Mouse (Mus musculus) liver, embryonic 12.5 days (tissue): ENCODE data around the gene Fbxl14. TPM values are rescaled to one million over a fixed set of nuclear protein-coding genes. Genes with fewer than 3 reads are reported as not detected.
"Not testable (repeated sequence)": the region's sequence is repeated elsewhere in the genome, so short reads cannot be mapped to it uniquely, and the experiment has no call there.

Experiments
- ATAC-seq: fragments of 200-750 bp; cut with Nextera tagmentation; 2 replicates; pipeline ENCODE4 v1.8.0; 2017; ENCODE audit warnings: moderate number of reproducible peaks, mild to moderate bottlenecking, moderate library complexity
- H3K27ac ChIP-seq: fragments of 300-500 bp; sonication (generic); 2 replicates; pipeline ENCODE4 v1.5.1; 2016; ENCODE audit warnings: mild to moderate bottlenecking
- H3K27me3 ChIP-seq: fragments of 300-500 bp; sonication (generic); replicated peaks from 2 replicates; pipeline ENCODE4 v1.6.1; 2016; ENCODE audit warnings: mild to moderate bottlenecking, moderate library complexity
- H3K36me3 ChIP-seq: fragments of 300-500 bp; sonication (generic); 2 replicates; pipeline ENCODE4 v1.6.1; 2016; ENCODE audit warnings: mild to moderate bottlenecking, moderate library complexity
- H3K4me1 ChIP-seq: fragments of 300-500 bp; sonication (generic); 2 replicates; pipeline ENCODE4 v1.6.1; 2016
- H3K4me2 ChIP-seq: fragments of 300-500 bp; sonication (generic); 2 replicates; pipeline ENCODE4 v1.6.1; 2016; ENCODE audit warnings: mild to moderate bottlenecking, moderate library complexity
- H3K4me3 ChIP-seq: fragments of 300-500 bp; sonication (generic); 2 replicates; pipeline ENCODE4 v1.5.1; 2016; ENCODE audit warnings: mild to moderate bottlenecking, moderate library complexity
- H3K9ac ChIP-seq: fragments of 300-500 bp; sonication (generic); 2 replicates; pipeline ENCODE4 v1.6.1; 2016; ENCODE audit warnings: mild to moderate bottlenecking, moderate library complexity
- H3K9me3 ChIP-seq: fragments of 300-500 bp; sonication (generic); replicated peaks from 2 replicates; pipeline ENCODE4 v1.6.1; 2016; ENCODE audit warnings: mild to moderate bottlenecking, moderate library complexity
- WGBS: fragments of 180-500 bp; shearing (Covaris S2); methylation state at CpG from one replicate; pipeline ENCODE4 v1.1.7; 2016; ENCODE audit not compliant: insufficient replicate concordance; 5-methylcytosine and 5-hydroxymethylcytosine counted together
- polyA plus RNA-seq: library from polyadenylated mRNA; unstranded; fragments of >200 nt; fragmentation: Nextera tagmentation; extraction: Ambion mirVana; gene quantifications from 2 replicates; pipeline ENCODE4 v1.2.1, GENCODE M21; 2016

The Fbxl14 gene
- polyA plus RNA-seq, result 3.2 and 3.4 TPM in 2 replicates

DNA sequence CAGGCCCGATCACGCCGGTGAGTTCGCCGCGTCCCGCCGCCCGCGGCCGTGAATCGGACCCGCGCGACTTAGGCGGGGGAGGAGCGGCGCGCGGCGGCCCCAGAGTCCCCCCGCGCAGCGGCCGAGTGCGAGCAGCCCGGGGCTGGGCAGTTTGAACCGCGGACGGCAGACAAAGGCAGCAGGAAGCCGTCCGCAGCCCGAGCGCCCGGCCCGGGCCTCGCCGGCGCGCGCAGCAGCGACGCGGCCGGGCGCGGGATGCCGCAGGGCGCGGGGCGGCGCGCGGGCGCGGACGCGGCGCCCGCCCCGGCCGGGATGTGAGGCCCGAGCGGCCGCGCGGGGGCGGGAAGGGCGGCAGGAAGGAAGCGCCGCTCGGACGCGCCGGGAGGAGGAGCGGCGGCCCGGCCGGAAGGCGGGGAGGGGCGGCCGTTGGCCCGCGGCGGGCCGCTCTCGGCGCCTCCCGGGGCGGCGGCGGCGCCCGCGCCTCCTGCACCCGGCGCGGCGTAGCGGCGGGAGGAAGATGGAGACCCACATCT, at the start of gene Fbxl14:
Gene Fbxl14 (plus strand): TSS at position 326 of the 533 bp plus-strand sequence.
- Histone ChIP-seq H3K27ac (peak within 1 kb of the TSS; percentile 91), H3K36me3 (peaks cover 26% of the 10 kb centered on the region), H3K9me3 (no peaks in the 10 kb centered on the region), H3K27me3 (no peaks in the 10 kb centered on the region), H3K9ac (peak within 1 kb of the TSS; percentile 86), H3K4me1 (peaks cover 68% of the 10 kb centered on the region), H3K4me3 (peak within 1 kb of the TSS; percentile 85), H3K4me2 (peak within 1 kb of the TSS; percentile 99)
- ATAC-seq, result peak; percentile 80
- WGBS, result 0% methylated on average over 67 of the region's 101 CpGs

DNA sequence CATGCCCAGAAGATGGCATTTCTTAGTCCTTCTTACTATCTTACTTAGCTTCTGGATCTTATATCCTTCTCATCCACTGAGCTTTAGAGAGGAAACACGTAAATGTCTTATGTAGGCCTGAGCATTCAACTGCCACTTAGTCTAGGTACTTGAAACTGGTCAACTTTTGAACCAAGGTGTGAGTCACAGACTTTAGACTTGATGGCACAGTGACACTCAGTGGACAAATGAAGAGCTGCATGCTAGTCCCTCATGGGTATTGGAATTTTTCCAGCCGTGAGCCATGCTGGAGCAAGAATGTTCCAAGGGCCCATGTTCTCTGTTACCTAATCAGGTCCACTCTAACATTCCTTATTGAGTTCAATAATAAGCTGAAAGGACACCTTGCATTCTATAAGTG, 49.0 kb upstream of the Fbxl14 start:
- Histone ChIP-seq H3K4me1 (no peaks in the 10 kb centered on the region), H3K4me3 (no peak overlapping the region), H3K9ac (no peak overlapping the region), H3K36me3 (no peaks in the 10 kb centered on the region), H3K9me3 (no peaks in the 10 kb centered on the region), H3K27me3 (no peaks in the 10 kb centered on the region), H3K27ac (no peak overlapping the region), H3K4me2 (no peak overlapping the region)
- WGBS, result 35% methylated on average over 2 of the region's 2 CpGs
- no peak for ATAC-seq

DNA sequence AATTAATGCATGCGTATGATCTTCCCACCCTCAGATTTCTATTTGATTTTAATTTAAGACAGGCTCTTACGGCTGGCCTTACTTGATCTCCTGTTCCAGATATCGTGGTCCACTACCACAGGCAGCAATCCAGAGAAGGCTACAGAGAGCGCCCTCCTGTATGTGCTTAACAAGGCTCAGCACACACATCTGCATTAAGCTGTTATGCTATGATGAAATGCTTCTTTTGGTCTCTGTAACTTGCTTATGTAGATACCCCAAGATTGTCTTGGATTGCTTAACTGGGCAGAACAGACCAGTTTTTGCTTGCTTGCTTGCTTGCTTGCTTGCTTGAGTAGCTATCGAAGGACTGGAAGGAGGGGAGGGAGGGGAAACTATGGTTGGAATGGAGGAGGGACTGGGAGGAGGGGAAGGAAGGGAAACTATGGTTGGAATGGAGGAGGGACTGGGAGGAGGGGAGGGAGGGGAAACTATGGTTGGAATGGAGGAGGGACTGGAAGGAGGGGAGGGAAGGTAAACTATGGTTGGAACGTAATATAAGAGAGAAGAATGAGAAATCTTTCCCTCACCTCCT, 47.6 kb upstream of the Fbxl14 start:
- Histone ChIP-seq H3K4me1 (no peaks in the 10 kb centered on the region), H3K36me3 (no peaks in the 10 kb centered on the region), H3K4me2 (no peak overlapping the region), H3K27me3 (no peaks in the 10 kb centered on the region), H3K9ac (no peak overlapping the region), H3K27ac (no peak overlapping the region), H3K9me3 (no peaks in the 10 kb centered on the region), H3K4me3 (no peak overlapping the region)
- 72% methylated on average over 6 of the region's 6 CpGs for WGBS
- no peak for ATAC-seq

DNA sequence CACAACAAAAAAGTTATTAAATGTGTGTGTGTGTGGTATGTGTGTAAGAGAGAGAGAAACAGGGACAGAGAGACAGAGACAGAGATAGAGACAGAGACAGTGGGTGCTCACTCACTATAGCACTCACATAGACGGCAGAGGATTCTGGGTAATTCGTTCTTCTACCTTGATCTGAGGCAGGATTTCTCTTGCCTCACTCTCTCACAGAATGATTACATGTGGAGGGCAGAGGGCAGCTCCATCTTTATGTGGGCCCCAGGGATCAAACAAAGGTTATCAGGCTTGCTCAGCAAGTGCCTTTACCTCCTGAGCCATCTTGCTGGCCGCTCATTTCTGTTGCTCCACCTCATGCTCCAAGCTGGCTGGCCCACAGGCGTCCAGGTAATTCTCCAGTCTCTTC, 45.1 kb upstream of the Fbxl14 start:
- Histone ChIP-seq H3K36me3 (no peaks in the 10 kb centered on the region), H3K9ac (no peak overlapping the region), H3K4me2 (no peak overlapping the region), H3K4me1 (0 out of 2 replicates have a peak, but pooled peaks cover 6% of the 10 kb centered on the region), H3K27ac (no peak overlapping the region), H3K27me3 (no peaks in the 10 kb centered on the region; the same call in 1 of the 2 replicates), H3K4me3 (no peak overlapping the region), H3K9me3 (no peaks in the 10 kb centered on the region)
- ATAC-seq, result peak; percentile 51
- WGBS, result 66% methylated on average over 4 of the region's 4 CpGs

DNA sequence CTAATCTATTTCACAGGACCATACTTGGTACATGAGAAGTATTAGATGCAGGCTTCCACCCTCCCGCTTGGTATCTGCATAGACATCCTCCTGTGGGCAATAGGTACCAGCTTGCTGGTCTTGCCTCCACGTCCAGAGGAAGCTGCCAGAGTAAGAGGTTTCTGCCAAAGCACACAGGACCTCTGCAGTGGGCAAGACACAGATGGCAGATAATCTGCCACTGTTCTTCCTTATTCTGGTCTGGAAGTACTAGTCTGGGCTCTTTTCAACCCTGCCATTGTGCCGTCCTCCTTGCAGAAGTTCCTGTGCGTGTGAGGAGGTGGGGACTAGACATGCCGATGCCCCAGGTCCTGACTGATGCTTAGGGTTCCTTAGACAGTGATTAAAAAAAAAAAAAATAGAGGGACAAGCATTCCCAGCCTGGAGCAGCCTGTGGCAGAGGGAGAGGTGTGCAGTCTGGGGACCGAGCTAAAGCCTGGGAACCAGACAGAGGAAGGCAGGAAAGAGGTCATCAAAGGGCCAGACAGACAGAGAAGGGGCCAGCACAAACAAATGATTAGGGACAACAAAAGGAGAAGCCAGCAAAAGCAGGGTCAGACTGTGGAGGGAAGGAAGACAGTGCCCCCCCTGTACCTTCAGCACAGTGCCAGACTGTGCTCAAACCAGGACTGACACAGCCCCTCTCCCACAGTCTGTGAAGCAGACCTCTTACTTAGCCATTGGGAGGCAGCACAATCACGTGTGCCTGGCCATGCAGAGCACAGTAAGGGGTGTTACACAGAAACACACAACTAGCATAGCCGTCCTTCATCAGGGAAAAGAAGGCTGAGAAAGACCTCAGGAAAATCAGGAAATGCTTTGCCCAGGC, 41.3 kb upstream of the Fbxl14 start:
- Histone ChIP-seq H3K36me3 (no peaks in the 10 kb centered on the region), H3K27me3 (no peaks in the 10 kb centered on the region; the same call in none of the 2 replicates), H3K4me2 (no peak overlapping the region), H3K9me3 (no peaks in the 10 kb centered on the region), H3K4me3 (no peak overlapping the region), H3K4me1 (0 out of 2 replicates have a peak, but pooled peaks cover 6% of the 10 kb centered on the region), H3K9ac (no peak overlapping the region), H3K27ac (no peak overlapping the region)
- no peak for ATAC-seq
- WGBS, result 36% methylated on average over 8 of the region's 8 CpGs

DNA sequence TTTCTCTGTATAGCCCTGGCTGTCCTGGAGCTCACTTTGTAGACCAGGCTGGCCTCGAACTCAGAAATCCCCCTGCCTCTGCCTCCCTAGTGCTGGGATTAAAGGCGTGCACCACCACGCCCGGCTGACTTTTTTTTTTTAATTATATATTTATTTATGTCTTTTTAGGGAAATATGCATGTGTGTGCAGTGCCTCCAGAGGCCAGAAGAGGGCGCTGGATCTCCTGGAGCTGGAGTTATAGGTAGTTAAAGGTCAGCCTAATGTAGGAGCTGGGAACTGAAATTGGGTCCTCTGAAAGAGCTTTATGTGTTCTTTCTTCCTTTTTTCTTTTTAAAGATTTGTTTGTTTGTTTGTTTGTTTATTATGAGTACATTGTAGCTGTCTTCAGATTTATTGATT, 36.7 kb upstream of the Fbxl14 start:
- H3K9ac ChIP-seq, ATAC-seq, H3K9me3 ChIP-seq, H3K36me3 ChIP-seq, H3K4me3 ChIP-seq, H3K4me2 ChIP-seq, H3K27ac ChIP-seq: not testable (repeated sequence)
- H3K27me3 ChIP-seq, result peaks cover 29% of the 10 kb centered on the region
- WGBS, result 59% methylated on average over 5 of the region's 5 CpGs
- H3K4me1 ChIP-seq, result peaks cover 11% of the 10 kb centered on the region

DNA sequence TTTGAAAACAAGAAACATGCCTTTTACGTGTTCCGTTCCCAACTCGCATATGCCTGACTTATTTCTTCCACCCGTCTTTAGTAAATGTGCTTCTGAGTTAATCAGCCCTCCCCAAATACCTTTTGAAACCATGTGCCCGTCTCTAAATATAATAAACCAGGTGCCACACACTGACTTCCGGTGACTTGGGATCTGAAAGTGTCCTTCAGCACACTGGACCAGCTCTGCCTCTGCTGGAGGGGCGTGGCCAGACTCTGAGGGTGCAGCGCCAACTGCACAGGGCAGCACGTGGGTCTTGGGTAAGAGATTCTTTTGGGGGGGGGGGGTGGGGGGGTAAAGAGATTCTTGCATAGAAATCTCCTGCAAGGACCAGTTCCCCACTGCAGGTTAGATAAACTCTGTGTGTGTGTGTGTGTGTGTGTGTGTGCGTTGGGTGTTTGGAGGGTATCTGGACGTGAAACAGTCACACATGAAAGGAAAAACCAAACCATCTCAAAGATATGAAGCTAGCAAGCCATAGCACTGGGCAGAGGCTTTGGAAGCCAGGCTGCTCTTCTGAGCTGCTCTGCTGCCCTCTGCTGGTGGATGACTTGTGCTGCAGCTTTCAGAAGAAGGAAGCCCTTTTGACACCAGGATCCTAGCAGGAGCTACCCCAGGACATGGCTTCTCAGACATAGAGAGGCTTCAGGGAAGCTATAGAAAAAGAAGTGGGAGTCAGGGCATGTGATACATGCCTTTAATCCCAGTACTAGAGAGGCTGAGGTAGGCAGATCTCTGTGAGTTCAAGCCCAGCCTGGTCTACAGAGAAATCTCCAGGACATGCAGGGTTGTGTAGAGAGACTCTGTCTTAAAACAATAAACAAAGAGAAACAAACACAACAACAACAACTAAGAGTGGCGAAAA, 35.5 kb upstream of the Fbxl14 start:
- ATAC-seq, result peak; percentile 46; the same call in 1 of the 2 replicates
- no peak overlapping the region for H3K4me3 ChIP-seq
- H3K27ac ChIP-seq, result no peak overlapping the region
- H3K4me1 ChIP-seq, result peaks cover 14% of the 10 kb centered on the region
- H3K4me2 ChIP-seq, result peak overlapping the region; percentile 31
- no peaks in the 10 kb centered on the region for H3K36me3 ChIP-seq
- H3K9ac ChIP-seq, result no peak overlapping the region
- 36% methylated on average over 12 of the region's 12 CpGs for WGBS
- peaks cover 42% of the 10 kb centered on the region for H3K27me3 ChIP-seq
- no peaks in the 10 kb centered on the region for H3K9me3 ChIP-seq

DNA sequence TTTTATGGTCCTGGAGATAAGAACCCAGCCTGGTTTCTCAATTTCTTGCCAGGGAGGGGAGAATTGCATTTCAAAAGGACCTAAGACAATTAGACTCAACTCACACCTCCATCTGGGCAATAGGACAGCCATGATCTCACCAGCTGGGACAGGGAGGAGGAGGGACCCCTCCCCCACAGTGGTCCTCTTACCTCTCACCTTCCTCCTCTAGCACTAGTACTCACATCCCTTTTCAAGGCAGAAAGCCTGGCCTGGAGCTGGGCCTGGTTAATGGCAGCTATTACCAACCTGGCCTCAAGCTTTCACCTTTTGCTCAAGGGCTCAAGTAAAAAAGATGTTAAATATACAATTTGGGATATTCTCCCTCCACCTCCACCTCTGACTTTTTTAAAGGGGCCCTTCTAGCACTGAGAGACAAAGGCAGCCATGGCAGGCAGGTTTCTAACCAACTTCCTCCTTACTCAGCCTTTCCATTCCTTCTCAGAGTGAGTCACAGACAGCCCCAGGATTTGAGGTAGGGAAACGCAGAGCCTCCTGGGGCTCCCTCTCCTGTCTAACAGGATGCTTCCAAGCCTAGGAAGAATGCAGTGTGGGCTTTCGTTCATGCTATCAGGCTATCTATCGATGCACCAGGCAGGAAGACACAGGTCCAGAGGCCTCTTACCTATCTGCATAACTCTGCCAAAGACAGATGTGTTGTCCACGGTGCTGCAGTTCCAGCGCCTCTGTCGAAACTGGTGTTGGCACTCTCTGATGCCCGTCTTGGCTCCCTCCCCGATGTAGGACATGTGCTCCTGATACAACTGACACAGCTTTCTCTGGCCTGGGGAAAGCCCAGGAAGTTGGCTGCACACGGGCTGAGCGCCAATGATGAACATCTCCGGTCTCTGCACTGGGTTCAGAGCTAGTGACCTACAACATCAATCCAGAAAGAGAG, 33.5 kb upstream of the Fbxl14 start:
- no peak for ATAC-seq
- no peaks in the 10 kb centered on the region for H3K36me3 ChIP-seq
- H3K27ac ChIP-seq, result no peak overlapping the region
- no peaks in the 10 kb centered on the region for H3K9me3 ChIP-seq
- H3K4me3 ChIP-seq, result no peak overlapping the region
- WGBS, result 44% methylated on average over 11 of the region's 11 CpGs
- H3K27me3 ChIP-seq, result peaks cover 62% of the 10 kb centered on the region
- peaks cover 14% of the 10 kb centered on the region for H3K4me1 ChIP-seq
- no peak overlapping the region for H3K9ac ChIP-seq
- H3K4me2 ChIP-seq, result no peak overlapping the region

DNA sequence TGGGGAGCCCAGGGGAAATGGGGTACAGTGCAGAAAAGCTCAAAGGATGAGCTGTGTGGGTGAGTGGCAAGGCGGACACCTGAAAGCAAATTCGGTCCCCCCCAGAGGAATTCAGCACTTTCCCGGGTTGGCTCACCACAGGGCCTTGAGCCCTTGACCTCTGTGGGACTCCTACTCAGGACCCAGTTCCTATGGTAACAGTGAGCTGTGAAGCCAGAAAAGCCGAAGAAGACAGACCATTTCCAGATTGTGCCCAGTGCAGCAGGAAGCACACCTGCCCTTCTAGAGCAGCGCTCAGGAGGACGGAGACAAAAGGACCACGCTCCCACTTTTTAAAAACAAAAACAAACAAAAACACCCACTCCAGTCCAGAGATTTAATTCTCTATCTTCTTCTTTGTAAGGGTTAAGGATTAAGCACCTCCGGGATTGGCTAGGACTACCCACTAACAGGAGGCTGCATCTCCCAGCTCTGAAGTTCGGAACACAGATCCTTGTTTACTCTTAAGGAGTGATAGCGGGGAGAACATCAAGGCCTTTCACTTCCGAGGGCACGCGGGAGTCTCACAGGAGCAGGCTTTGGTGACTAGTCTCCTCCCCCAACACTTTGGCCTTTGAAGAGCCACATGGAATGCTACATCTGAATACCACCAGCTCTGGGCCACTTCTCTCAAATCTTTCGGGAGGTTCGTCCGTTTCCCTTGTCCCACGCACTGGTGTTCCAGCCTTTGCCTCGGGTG, 31.0 kb upstream of the Fbxl14 start:
- no peaks in the 10 kb centered on the region for H3K9me3 ChIP-seq
- H3K27ac ChIP-seq, result no peak overlapping the region
- no peak for ATAC-seq
- no peaks in the 10 kb centered on the region for H3K36me3 ChIP-seq
- 12% methylated on average over 18 of the region's 18 CpGs for WGBS
- H3K4me1 ChIP-seq, result peaks cover 14% of the 10 kb centered on the region
- H3K9ac ChIP-seq, result no peak overlapping the region
- peak overlapping the region; percentile 63 for H3K4me2 ChIP-seq
- peaks cover 86% of the 10 kb centered on the region for H3K27me3 ChIP-seq
- H3K4me3 ChIP-seq, result peak overlapping the region; percentile 24

DNA sequence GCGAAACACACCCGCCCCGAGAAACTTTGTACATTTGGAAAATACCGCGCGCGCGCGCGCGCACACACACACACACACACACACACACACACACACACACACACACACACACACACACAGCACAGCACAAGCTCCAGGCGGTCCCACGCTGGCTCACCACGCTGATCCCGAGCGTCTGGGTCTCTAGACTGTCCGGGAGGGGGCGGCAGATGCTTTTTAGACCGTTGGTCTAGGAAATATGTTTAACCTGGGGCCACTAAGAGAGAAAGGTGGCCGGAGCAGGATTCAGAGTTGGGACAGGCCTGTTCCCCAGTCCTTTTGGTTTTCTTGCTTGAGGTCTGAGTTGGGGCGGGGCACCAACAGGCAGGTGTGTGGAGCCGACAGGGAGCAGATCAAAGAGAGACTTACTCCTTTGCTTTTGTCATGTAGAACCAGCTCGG, 30.4 kb upstream of the Fbxl14 start:
- Histone ChIP-seq H3K27me3 (peaks cover 91% of the 10 kb centered on the region), H3K4me1 (0 out of 2 replicates have a peak, but pooled peaks cover 9% of the 10 kb centered on the region), H3K27ac (no peak overlapping the region), H3K9me3 (no peaks in the 10 kb centered on the region), H3K4me2 (peak overlapping the region; percentile 63), H3K9ac (no peak overlapping the region), H3K4me3 (peak overlapping the region; percentile 24), H3K36me3 (no peaks in the 10 kb centered on the region)
- WGBS, result 7% methylated on average over 23 of the region's 23 CpGs
- no peak for ATAC-seq
